In the genomic region with DNA sequence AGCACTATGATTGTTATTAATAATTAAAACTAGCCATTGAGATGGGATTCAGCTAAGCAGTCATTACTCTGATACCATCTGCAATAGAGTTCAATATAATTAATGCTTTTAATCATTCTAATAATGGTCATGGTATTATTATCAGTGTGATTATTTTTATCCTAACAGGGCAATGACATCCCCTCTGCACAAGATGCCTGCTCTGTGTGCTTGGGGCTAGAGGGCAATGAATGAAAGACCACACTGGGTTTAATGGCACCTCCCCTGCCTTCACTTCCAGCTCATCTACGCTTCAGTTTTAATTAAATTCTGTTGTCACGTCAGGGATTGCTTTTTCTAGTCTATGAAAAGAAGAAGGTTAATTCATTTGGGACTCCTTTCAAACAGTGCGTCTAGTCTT, we compare ENCODE assay signal across 14 mouse cellular contexts.
"Had no signal": no experiment of that assay in that cellular context is flagged by ENCODE, and none has a peak within 500 bp of the region (broad histone marks: within the 10 kb centered on the region; RNA-seq: fewer than 3 reads in every experiment).

No protein-coding gene starts in this region.

- H3K4me3 ChIP-seq: kidney, embryonic 15.5 days; left cerebral cortex, adult 2 months; limb, embryonic 10.5 days; liver, embryonic 15.5 days; myocyte had no signal

- H3K27me3 ChIP-seq: kidney, embryonic 15.5 days; liver, embryonic 15.5 days had no signal

- H3K27ac ChIP-seq: kidney, embryonic 15.5 days; left cerebral cortex, adult 2 months; limb, embryonic 10.5 days; liver, embryonic 15.5 days; stomach, postnatal 0 days had no signal

- H3K4me1 ChIP-seq: kidney, embryonic 15.5 days; limb, embryonic 10.5 days; liver, embryonic 15.5 days had no signal

- DNase-seq: kidney, adult 2 months; kidney, postnatal 14 days; lung, embryonic 14.5 days; lung, postnatal 10 days; lung, postnatal 4 days; thymus, postnatal 4 days had no signal

- H3K9me3 ChIP-seq: kidney, embryonic 15.5 days; limb, embryonic 10.5 days; liver, embryonic 15.5 days had no signal

- H3K4me2 ChIP-seq: kidney, embryonic 15.5 days; liver, embryonic 11.5 days; liver, embryonic 15.5 days; lung, embryonic 14.5 days had no signal

- ATAC-seq: intestine, embryonic 16.5 days had no signal

- H3K36me3 ChIP-seq: kidney, embryonic 15.5 days; limb, embryonic 10.5 days; liver, embryonic 15.5 days had no signal

- H3K9ac ChIP-seq: kidney, embryonic 15.5 days; liver, embryonic 15.5 days; lung, embryonic 14.5 days had no signal
